Mouse (Mus musculus) urinary bladder, postnatal 4 days (tissue): ENCODE results near the gene Ppp1r12a.

ENCODE experiments used
- DNase-seq, 2 experiments: peaks; one replicate each; pipeline ENCODE4 v3.0.0; 2021 to 2022; ENCODE audit warnings: low spot score in 2 of 2

Ppp1r12a gene

DNA sequence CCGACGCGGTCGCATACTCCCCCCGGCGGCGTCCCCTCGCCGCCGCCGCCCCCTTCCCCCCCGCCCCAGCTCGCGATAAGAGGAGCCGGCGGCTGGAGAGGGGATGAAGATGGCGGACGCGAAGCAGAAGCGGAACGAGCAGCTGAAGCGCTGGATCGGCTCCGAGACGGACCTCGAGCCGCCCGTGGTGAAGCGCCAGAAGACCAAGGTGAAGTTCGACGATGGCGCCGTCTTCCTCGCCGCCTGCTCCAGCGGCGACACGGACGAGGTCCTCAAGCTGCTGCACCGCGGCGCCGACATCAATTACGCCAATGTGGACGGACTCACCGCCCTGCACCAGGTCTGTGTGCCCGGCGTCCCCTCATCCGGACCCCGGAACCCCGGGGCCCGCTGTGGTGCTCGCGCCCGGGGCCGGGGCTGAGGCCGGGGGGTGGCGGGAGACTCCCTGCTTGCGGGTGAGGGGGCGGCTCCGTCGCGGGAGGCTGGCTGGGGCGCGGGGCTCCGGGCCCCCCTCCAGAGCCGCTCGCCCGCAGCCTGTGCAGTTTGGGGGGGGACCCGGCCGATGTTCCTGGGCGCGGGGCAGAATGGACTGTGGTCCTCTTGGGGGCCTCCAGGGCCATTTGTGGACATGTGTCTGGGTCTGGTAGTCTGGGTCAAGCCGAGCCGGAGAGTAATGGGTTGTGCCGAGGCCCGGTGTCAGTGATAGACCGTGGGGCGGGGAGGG, 466 bp downstream of the Ppp1r12a start:
- peak; percentile 43 to 65 for DNase-seq

DNA sequence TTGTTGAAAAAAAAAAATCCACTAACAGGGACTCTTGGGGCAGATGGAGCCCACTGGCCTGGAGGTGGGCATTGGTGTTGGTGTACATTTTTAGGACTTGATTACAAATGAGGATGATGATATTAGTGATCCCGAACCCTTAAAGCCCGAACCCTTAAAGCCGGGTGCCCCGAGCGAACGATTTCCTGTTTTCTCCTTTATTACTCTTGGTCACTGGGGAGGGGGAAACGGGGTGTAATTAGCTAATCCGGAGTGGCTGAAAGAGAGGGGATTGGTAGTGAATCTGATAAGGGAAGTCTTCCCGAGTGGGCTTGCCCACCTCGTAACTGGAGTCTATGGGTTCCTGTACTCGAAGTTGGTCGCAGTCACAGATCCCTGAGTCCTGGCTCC, 1.0 kb downstream of the Ppp1r12a start:
- no peak for DNase-seq

DNA sequence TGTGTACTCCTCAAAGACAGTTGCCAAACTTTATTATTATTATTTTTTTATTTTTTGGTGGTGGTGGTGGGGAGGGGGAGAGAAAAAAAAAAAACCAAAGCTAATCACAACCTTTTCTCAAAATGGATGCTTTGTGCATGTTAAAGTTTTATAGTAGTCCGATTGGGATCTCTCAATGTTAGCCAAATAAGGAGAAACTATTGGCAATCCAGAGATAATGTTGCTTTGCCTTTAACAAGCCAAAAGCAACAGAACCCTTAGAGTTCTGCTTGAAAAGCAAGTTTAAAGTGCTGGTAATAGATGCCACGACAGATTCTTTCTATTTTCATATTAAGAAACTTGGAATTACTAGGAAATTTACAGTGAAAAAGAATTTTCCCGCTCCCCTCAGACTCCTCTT, 1.5 kb downstream of the Ppp1r12a start:
- DNase-seq: no peak

DNA sequence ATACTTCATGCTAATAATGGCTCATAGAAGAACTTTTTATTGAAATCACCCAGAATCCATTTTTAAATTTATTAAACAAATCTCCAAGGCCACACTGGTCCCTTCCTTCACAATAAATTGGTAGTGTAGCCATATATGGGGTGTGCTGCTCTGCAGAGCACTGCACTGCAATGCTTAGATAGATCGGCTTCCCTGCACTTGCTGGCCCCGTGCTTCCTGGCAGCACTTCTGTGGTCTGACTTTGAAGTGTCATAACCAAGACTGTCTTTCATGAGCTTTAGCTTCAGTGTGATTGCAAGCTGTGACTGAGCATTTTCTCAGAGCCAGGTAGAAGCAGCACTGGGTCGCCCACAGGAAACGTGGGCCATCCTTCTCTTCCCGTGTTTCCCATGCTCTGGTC, 5.8 kb downstream of the Ppp1r12a start:
- no peak for DNase-seq

DNA sequence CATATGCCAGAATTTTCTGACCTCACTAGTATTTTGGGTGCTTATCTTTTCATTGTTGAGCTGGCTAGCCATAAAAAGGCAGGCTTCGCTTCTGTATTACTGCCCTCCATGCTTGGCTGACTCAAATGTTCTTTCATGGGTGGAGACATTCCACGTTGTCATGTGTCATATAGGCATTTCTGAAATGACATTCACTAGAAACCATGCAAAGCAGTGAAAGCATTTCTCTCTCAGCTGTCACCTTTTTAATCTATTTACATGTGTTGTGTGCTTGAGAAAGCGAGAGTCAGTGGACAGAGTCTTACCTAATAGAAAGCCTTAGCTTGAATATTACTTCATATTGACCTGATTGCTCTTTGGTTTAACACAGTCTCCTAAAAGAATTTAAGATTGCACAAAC, 8.8 kb downstream of the Ppp1r12a start:
- no peak for DNase-seq

DNA sequence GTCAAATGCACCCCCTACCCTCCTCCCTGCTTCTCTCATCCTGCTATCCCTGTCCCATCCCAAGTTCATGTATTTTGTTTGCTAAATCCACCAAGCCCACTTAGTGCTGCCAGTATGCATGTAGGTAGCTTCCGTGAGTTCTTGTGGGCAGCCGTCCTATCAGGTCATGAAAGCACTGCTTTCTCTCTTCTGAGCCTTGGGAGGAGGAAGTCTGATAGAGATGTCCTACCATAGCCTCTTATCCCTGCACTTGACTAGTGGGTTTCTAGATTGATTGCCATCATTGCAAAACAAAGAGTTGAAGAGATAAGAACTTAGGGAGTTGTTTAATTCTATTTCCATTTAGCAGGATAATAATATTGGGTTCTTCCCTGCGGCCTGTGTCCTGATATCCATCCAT, 9.6 kb downstream of the Ppp1r12a start:
- no peak for DNase-seq

DNA sequence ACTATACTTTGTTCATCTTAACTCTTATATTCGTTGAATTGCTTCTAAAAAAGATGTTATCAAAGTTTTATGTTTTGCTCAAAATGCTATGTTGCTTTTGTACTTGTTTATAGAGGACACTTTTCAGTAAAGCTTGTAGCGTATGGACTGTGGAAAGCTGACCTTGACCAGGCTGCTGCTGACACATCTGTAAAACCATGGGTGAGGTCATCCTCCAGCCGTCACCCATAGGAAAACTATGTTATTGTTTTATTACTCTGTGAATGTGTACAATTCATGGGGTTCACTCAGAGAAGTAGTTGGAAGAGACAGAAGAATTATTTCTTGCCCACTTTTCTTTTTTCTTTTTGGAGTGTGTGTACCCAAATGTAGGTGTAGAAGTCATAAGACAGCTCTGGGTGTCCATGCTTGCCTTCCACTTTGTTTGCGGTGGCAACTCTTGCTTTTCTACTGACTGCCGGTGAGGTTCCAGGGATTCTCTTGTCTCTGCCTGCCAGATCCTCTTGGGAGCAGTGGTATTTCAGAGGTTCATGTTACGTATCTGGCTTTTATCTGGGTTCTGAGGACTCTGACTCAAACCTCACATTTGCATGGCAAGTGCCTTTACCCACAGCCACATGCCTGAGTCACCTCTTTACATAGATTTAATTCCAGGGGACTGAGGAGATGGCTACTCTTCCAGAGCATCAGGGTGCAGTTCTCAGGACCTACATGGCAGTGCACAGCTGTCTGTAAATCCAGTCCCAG, 11.0 kb downstream of the Ppp1r12a start:
- DNase-seq: no peak

DNA sequence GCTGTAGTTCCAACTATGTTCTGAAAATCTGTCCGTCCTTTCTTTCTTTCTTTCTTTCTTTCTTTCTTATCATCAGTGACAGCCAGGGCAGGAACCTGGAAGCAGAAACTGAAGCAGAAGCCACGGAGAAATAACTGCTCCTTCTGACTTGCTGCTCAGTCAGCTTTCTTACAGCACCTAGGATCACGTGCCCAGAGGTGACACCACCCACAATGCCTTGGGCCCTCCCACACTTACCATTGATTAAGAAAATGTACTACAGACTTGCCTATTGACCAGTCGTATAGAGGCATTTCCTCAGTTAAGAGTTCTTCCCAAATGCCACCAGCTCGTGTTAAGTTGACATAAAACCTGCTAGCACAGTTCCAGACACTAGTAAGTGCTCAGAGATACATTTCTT, 12.1 kb downstream of the Ppp1r12a start:
- no peak for DNase-seq

DNA sequence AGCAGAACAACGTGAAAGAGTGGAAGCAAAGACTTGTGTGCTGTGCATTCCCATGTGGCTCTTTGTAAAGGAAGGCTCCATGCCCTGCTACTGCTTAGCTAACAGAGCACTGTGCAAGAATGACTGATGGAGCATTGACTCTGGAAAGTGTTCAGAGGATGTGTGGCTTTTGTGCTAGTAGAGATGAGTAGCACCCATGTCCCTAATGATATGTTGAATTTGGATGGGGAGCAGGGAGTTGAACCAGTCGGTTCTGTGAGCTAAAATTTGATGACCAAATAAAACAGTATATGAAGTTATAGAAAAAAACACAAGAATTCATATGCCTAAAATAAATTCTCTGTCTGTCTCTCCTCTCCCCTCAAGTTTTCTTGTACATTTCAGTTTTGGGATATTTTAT, 13.9 kb downstream of the Ppp1r12a start:
- DNase-seq: no peak

DNA sequence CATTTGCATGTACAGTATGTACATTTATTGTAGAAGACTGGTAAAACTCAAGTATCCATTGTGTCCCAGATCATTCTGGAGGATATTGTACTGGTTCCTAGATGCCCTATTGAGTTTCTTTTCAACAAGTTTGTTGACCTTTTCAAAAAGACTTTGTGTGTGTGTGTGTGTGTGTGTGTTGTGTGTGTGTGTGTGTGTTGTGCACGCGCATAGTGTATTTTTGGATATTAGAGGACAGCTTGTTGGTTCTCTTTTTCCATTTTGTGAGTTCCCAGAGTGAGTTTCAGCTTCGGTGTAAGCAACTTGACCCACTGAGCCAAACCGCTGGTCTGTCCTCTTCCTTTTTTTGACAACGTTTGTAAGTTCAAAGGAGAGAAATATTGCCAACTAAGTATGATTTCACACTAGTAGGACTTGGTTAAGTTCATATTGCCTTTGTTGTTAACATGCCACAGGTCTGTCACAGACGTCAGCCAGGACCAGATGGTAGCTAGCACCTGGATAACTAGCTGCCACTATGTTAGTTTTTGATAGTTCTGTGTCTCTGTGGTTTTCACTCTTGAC, 16.4 kb downstream of the Ppp1r12a start:
- DNase-seq: no peak

DNA sequence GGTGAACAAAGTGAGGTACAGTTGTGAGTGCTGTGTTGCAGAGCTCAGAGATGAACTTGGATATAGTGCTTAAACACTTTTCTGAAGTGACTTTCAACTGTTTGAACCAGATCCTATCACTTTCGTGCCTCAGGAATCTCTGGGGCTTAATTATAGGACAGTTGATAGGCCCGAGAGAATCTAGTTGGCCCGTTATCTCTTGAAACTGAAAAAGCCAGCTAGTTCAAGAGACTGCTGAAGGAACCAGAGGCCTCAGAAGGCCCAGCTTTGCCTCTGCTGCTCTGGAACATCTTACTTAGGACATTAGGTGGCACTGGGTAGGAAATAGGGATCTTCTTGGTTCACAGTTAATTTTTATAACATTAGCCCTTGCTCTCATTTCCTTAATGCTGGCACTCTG, 17.4 kb downstream of the Ppp1r12a start:
- no peak for DNase-seq

DNA sequence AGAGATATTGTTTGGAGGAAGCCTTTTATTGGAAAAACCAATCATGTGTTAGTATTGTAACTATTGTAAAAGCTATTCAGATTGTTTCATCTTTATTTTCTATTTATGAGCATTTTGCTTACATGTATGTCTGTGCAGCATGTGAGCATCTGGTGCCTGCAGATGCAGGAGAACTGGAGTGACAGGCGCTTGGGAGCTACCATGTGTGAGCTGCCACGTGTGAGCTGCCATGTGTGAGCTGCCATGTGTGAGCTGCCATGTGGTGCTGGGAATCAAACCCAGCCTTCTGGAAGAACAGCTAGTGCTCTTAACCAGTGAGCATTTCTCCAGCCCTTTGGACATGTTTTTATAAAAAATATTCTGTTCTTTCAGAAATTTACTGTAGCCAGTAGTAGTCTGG, 18.3 kb downstream of the Ppp1r12a start:
- DNase-seq: no peak

DNA sequence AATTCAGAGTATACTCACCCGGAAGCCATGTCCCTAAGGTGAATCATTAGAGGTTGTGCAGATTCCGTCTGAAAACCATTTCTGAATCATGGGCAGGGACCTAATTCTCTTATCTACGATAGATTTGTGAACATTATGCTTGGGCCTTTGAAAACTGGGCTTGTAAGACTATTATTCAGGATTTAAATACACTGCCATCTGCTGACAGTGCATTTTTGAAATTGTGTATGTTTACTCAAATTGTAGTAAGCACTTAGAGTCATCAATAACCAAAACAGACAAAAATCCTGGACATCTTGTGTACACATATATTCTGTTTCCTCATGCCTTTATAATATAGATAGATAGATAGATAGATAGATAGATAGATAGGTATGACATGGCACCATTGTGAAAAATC, 19.9 kb downstream of the Ppp1r12a start:
- DNase-seq: no peak

DNA sequence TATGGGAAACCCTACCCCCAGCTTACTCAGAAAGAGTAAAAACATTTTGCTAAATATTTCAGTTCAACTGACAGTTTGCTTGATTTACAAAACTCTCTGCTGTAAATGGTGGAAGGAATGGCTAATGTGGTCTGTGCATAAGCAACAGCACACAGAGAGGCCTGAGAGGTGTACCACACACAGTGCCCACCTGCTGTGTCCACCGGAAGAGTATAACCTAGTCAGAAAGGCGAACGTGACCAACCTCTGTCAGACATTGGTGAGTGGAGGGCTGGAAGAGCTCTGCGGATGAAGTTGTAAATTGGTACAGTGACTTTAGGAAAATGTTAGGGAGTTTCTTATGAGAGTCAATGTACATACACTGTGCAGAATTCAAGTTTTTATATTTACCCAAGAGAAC, 20.4 kb downstream of the Ppp1r12a start:
- no peak for DNase-seq

DNA sequence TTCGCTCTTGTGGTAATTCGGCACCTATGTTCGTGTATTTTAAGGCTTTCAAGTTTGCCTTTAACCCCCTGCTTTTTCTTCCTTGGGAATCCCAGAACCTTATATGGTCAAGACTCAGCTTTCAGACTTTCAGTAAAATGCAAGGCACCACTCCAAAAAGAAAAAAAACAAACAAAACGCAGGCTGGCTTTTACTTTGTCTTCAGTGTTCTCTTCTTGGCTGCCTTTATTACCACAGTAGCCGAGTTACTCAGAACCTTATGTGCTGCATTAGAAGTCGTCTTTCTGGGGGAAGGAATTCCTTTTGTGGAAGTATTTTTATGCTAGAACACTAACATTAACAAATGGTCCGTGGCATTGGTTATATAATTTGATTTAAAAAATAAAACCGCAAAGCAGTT, 22.8 kb downstream of the Ppp1r12a start:
- DNase-seq: no peak

DNA sequence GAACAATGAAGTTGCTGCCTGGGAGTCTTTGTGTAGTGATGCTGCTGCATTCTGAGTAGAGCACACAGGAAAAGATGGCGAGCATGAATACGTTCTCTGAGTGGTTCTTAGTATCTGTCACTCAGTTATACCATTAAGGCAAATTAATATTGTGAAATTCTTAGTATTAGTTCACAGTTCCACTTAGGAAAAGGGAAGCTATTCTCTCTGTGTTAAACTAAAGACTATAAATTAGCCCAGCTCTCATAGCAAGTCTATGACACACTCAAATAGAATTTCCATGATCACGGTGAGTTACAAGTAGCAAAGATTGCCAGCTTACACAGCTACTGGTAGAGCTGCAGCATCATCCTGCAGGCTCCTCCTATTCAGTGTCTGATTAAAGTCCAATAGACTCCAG, 23.3 kb downstream of the Ppp1r12a start:
- DNase-seq: no peak

DNA sequence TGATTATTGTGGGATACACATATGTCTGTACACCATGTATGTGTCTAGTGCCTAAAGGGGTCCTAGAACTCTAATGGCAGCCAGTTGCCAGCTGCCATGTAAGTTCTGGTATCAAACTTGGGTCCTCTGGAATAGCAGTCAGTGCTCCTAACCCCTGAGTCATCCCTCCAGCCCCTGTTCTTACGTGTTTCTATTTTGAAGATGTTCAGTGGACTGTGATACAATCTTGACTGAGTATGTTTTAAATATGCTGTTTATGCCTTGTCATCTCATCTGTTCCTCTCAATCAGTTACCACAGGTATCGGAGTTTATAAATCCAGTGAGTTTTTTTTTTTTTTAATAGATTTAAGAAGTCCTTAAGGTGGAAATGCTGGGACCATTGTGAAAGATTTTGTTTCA, 27.3 kb downstream of the Ppp1r12a start:
- DNase-seq: no peak

DNA sequence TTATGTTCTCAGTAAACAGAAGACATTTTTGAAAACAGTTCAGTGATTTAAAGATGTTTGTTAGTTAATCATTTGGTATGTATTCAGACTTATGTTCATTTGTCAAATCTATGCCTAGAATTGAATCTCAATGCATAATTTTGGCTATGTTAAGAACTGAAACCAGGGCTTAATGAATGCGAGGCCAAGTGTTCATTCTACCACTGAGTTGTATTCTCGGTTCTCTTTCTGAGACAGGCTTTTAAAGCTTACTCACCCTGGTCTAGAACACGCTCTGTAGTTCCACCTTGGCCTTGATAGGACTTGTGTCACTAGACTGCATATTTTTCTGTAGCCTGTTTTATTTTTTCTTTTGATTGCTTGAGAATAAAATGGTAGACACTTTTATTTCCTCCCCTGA, 28.0 kb downstream of the Ppp1r12a start:
- no peak for DNase-seq

DNA sequence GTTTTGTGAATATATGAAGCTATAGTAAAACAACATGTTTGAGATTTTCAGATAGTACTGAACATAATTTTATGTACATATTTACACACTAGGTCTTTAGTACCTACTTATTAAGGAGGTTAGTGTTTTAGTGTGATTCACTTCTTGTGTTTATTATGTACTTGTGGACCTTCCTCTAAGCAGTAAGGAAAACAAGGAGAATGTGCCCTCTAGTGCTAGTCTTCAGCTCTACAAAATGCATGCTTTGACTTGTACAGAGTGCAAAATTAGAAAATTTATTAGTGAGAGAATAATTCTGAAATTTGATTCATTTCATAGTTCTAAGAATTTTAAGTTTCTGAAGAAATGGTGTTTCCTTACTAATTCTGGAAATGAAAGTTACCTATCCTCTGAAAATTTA, 28.6 kb downstream of the Ppp1r12a start:
- DNase-seq: no peak

DNA sequence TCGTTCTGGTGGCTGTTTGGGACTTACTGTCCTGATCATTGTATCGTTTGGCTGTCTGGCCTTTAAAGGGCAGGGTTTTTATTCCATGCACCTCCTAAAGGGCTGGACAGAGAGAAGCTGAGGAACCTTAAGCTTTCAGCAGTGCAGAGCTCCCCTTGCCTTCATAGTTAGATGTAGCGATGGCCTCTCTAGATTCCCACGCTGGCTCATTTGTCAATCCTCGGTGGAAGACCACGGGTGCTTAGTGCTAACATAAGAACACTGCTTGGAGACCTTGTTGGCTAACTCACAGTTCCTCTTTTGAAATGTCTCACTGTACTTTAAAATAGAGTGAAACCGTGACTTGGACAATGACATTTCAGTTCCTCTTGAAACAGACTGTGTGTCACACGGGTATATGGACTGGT, 29.4 kb downstream of the Ppp1r12a start:
- DNase-seq: no peak

DNA sequence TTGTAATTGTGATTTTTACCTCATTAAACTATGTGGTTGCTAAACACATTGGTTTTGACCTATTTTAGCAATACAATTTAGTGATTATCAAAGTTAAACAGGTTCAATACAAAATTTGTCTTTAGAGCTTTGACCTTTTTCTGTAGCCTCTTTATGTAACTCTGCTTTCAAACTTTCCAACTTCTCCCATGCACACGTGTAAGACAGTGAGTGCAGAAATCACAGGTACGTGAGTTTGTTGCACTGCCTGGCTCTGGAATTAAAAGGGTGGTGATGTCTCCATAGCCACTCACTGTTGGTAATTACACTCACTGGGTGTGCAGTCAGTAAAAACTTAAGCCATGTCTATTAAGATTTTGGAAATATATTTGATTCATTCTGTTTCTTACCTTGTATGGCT, 30.3 kb downstream of the Ppp1r12a start:
- DNase-seq: no peak

DNA sequence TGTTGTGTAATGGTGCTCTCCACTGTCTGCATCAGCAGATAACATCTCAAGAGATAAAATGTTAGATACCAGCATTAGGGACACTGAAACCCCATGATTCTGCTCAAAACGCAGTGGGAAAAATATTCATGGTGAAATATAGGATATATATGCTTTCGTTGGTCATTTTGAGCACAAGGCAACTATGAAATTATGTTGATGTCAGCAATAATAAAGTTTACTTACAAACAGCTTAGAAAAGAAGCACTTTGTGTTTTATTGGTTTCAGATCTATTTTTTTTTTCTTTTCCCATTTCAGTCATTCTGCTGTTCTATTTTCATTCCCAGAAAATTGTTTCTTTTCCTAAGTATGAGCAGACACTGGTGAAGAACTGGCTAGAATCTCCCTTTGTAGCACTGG, 34.1 kb downstream of the Ppp1r12a start:
- DNase-seq: no peak

DNA sequence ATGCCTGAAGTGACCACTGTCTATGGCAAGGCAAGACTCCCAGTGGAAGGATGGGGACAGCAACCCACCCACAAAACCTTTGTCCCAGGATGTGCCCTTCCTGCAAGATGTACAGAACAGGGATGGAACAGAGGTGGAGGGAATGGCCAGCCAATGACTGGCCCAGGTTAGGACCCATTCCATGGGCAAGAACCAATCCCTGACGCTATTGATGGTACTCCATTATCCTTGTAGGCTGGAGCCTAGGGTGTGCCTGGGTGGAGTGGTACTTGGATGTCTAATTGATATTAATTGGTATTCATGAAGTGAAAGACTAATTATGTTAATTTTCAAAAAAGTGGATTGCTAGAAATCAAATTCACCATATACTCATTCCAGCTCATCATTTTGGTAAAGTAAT, 35.5 kb downstream of the Ppp1r12a start:
- no peak for DNase-seq
